Comparison of ENCODE assay signal across 11 mouse cellular contexts in genomic region chr8:13448145-13448544, GRCm38 (mm10). TPM values are rescaled to one million over a fixed set of nuclear protein-coding genes. Genes with fewer than 3 reads are reported as not detected.
DNase-seq lines count a peak whose midpoint lies in the region; ATAC-seq and TF ChIP-seq lines count a peak whose summit lies in the region.
"Had no signal": no experiment of that assay in that cellular context is flagged by ENCODE, and none has a peak within 500 bp of the region (broad histone marks: within the 10 kb centered on the region; RNA-seq: fewer than 3 reads in every experiment).

No protein-coding gene starts in this region.

- peak; percentile 33 for DNase-seq in lung, postnatal 0 days (ENCODE audit: low spot score)
- DNase-seq in lung, postnatal 25 days (ENCODE audit: low spot score) = no peak
- DNase-seq in R1 (ENCODE audit: low read depth, low spot score) = peak; percentile 66
- DNase-seq in embryo, embryonic 10.5 days (ENCODE audit: low spot score) = peak; percentile 66
- no peak for DNase-seq in cerebellum, postnatal 4 days (ENCODE audit: low spot score in 2 of 2)

- no peak overlapping the region for H3K9ac ChIP-seq in lung, postnatal 0 days (replicated peaks; ENCODE audit: low read depth)

- TF ChIP-seq CTCF in lung, postnatal 0 days (IDR thresholded peaks at IDR 0.05) = no peak

- TF ChIP-seq EP300 in lung, postnatal 0 days (IDR thresholded peaks at IDR 0.05) = no peak

- H3K9me3 ChIP-seq in lung, postnatal 0 days (ENCODE audit: low read length) = no peaks in the 10 kb centered on the region

- no peaks in the 10 kb centered on the region for H3K4me1 ChIP-seq in lung, postnatal 0 days (ENCODE audit: insufficient read depth, low read depth, low read length)

- 53% methylated on average over 4 of the region's 4 CpGs for WGBS in lung, postnatal 0 days

- H3K36me3 ChIP-seq in lung, postnatal 0 days (ENCODE audit: insufficient read depth, low read length) = no peaks in the 10 kb centered on the region

- ATAC-seq in lung, postnatal 0 days = no peak
- peak; percentile 81 for ATAC-seq in megakaryocyte-erythroid progenitor cell, adult 5-6 weeks (replicated peaks; ENCODE audit: low FRiP score, low TSS enrichment, poor library complexity, severe bottlenecking)
- ATAC-seq in monocyte, adult 5-6 weeks (replicated peaks; ENCODE audit: insufficient number of reproducible peaks, low FRiP score, low TSS enrichment, poor library complexity, severe bottlenecking) = no peak
- no peak for ATAC-seq in cerebellum, adult (ENCODE audit: insufficient number of reproducible peaks, low FRiP score, low TSS enrichment)
- ATAC-seq: hindbrain, embryonic 16.5 days; midbrain, embryonic 16.5 days had no signal

- no peak overlapping the region for H3K4me2 ChIP-seq in lung, postnatal 0 days (replicated peaks; ENCODE audit: low read depth, low read length)

- no peak overlapping the region for H3K4me3 ChIP-seq in lung, postnatal 0 days (ENCODE audit: low read depth, low read length)

- H3K27ac ChIP-seq in lung, postnatal 0 days (ENCODE audit: low read length) = no peak overlapping the region

- no peaks in the 10 kb centered on the region for H3K27me3 ChIP-seq in lung, postnatal 0 days (replicated peaks; ENCODE audit: insufficient read depth, low read length)

RNA-seq across cellular contexts. Expression of gene Tmem255b, which starts 13.2 kb away (rescaled TPM):
- polyA plus RNA-seq in lung, postnatal 0 days (2015; fragmentation: Nextera tagmentation; extraction: Ambion mirVana) = 0.57 and 1.2 TPM in 2 replicates
- not detected in 2 replicates for total RNA-seq in megakaryocyte-erythroid progenitor cell, adult 5-6 weeks (2014; fragmentation: Nextera tagmentation)
- total RNA-seq in megakaryocyte-erythroid progenitor cell, adult 5-6 weeks (2017) = not detected in 2 replicates
- not detected in 3 replicates for total RNA-seq in monocyte, adult 5-6 weeks (2017)

RNA-seq across cellular contexts. Expression of gene Grk1, which starts 43.3 kb away (rescaled TPM):
- not detected in 2 replicates for polyA plus RNA-seq in lung, postnatal 0 days (2015; fragmentation: Nextera tagmentation; extraction: Ambion mirVana)
- total RNA-seq in megakaryocyte-erythroid progenitor cell, adult 5-6 weeks (2014; fragmentation: Nextera tagmentation) = 0.25 TPM in 1 of 2 replicates, not detected in the other
- total RNA-seq in megakaryocyte-erythroid progenitor cell, adult 5-6 weeks (2017) = not detected in 2 replicates
- total RNA-seq in monocyte, adult 5-6 weeks (2017) = not detected in 3 replicates
- polyA plus RNA-seq: hindbrain, embryonic 16.5 days; midbrain, embryonic 16.5 days had no signal

RNA-seq across cellular contexts. Expression of gene Gas6, which starts 46.1 kb away (rescaled TPM):
- polyA plus RNA-seq in lung, postnatal 0 days (2015; fragmentation: Nextera tagmentation; extraction: Ambion mirVana) = 177 and 201 TPM in 2 replicates
- not detected in 2 replicates for total RNA-seq in megakaryocyte-erythroid progenitor cell, adult 5-6 weeks (2014; fragmentation: Nextera tagmentation)
- 1.3 TPM in 1 of 2 replicates, not detected in the other for total RNA-seq in megakaryocyte-erythroid progenitor cell, adult 5-6 weeks (2017)
- total RNA-seq in monocyte, adult 5-6 weeks (2017) = 0.29 TPM in 1 of 3 replicates, not detected in the others

RNA-seq across cellular contexts. Expression of gene Atp4b, which starts 51.5 kb away (rescaled TPM):
- polyA plus RNA-seq in lung, postnatal 0 days (2015; fragmentation: Nextera tagmentation; extraction: Ambion mirVana) = not detected in 2 replicates
- total RNA-seq in megakaryocyte-erythroid progenitor cell, adult 5-6 weeks (2014; fragmentation: Nextera tagmentation) = 0.96 and 1.4 TPM in 2 replicates
- total RNA-seq in megakaryocyte-erythroid progenitor cell, adult 5-6 weeks (2017) = 0.80 and 1.1 TPM in 2 replicates
- not detected in 3 replicates for total RNA-seq in monocyte, adult 5-6 weeks (2017)
- total RNA-seq: left cerebral cortex, postnatal 10 days had no signal
- polyA plus RNA-seq: hindbrain, embryonic 16.5 days; midbrain, embryonic 16.5 days had no signal

Comparison
In these comparisons a context has a peak if more than half of its experiments do, and no peak if none do; other contexts are left out.
1. DNase-seq: peak in lung, postnatal 0 days (single experiment), R1 (single experiment) and embryo, embryonic 10.5 days (single experiment); none in lung, postnatal 25 days (single experiment) and cerebellum, postnatal 4 days (0 of 2).